Mouse (Mus musculus): ENCODE results near the gene Pex1. TPM values are rescaled to one million over a fixed set of nuclear protein-coding genes. Genes with fewer than 3 reads are reported as not detected.
A peak's percentile ranks its signal among the peaks of the same experiment; 100 is the strongest.

Gene Pex1
- polyA plus RNA-seq, 1 experiment: 7.1 TPM

GRCm38 (mm10) chr5:3633315-3633714 is 37.4 kb downstream of the Pex1 start:
- DNase-seq: no peak
- 92% methylated on average over 13 of the region's 13 CpGs for WGBS
- Histone ChIP-seq H3K4me1 (ENCODE audit: control insufficient read depth, insufficient read depth, low read length) (no peaks in the 10 kb centered on the region), H3K4me3 (replicated peaks; ENCODE audit: extremely low read depth, low read depth, low read length) (no peak overlapping the region)
- TF ChIP-seq POLR2A (IDR thresholded peaks at IDR 0.05; ENCODE audit: borderline replicate concordance, extremely low read depth, low read depth, low read length) (no peak), CTCF (IDR thresholded peaks at IDR 0.05; ENCODE audit: insufficient read depth, low read length) (no peak)

DNA sequence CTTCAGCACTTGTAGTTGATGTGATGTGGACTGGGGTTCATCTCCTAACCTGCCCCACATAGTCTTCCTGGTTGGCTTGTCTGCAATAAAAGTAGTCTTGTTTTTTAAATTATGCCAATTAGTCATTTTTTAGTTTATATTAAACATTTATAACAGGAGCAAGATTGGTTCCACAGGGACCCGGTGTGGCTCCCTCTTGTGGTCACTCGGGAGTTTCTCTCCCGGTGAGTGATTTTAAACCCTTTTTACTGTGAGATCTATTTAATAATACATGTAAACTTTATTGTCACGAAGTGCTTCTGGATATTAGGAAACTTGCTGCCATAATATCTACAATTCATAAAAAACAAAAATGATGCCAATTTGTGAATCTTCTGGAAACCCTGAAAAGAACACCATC is 38.1 kb downstream of the Pex1 start:
- 72% methylated on average over 4 of the region's 4 CpGs for WGBS
- DNase-seq: no peak

GRCm38 (mm10) chr5:3635286-3635685 is 39.4 kb downstream of the Pex1 start:
- Histone ChIP-seq H3K4me1 (ENCODE audit: control insufficient read depth, insufficient read depth, low read length) (no peaks in the 10 kb centered on the region), H3K4me3 (replicated peaks; ENCODE audit: extremely low read depth, low read depth, low read length) (no peak overlapping the region)
- TF ChIP-seq POLR2A (IDR thresholded peaks at IDR 0.05; ENCODE audit: borderline replicate concordance, extremely low read depth, low read depth, low read length): no peak
- no peak for TF ChIP-seq CTCF (IDR thresholded peaks at IDR 0.05; ENCODE audit: insufficient read depth, low read length)
- 74% methylated on average over 8 of the region's 8 CpGs for WGBS
- no peak for DNase-seq

More for the DNA sequence above, 38.1 kb downstream of the Pex1 start:
- 0 out of 2 replicates have a peak, but pooled peaks have one; percentile 19 for TF ChIP-seq CTCF (IDR thresholded peaks at IDR 0.05; ENCODE audit: insufficient read depth, low read length)
- TF ChIP-seq POLR2A (IDR thresholded peaks at IDR 0.05; ENCODE audit: borderline replicate concordance, extremely low read depth, low read depth, low read length): no peak
- Histone ChIP-seq H3K4me1 (ENCODE audit: control insufficient read depth, insufficient read depth, low read length) (no peaks in the 10 kb centered on the region), H3K4me3 (replicated peaks; ENCODE audit: extremely low read depth, low read depth, low read length) (no peak overlapping the region)

DNA sequence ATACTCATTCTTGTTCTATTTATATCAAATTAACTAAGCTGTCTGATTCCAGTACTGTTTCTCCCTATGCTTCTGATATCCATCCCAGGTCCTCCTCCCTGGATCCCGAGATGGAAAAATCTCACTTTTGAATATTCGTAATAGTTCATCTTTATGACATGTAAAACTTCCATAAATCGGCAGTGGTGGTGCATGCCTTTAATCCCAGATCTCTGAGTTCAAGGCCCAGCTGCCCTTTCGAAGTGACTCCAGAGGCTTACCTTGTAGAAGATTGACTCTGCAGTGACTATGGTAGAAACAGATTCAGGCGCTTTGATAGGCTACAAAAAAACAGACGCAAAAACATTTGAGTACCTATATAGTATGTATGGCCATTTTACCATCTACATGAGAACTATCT is 48.8 kb downstream of the Pex1 start:
- no peak for DNase-seq
- H3K4me3 ChIP-seq (replicated peaks; ENCODE audit: extremely low read depth, low read depth, low read length): no peak overlapping the region
- WGBS: 87% methylated on average over 6 of the region's 6 CpGs
- TF ChIP-seq CTCF (IDR thresholded peaks at IDR 0.05; ENCODE audit: insufficient read depth, low read length) (no peak), POLR2A (IDR thresholded peaks at IDR 0.05; ENCODE audit: borderline replicate concordance, extremely low read depth, low read depth, low read length) (no peak)
- peaks cover 2% of the 10 kb centered on the region; the same call in 1 of the 2 replicates for H3K4me1 ChIP-seq (ENCODE audit: control insufficient read depth, insufficient read depth, low read length)

DNA sequence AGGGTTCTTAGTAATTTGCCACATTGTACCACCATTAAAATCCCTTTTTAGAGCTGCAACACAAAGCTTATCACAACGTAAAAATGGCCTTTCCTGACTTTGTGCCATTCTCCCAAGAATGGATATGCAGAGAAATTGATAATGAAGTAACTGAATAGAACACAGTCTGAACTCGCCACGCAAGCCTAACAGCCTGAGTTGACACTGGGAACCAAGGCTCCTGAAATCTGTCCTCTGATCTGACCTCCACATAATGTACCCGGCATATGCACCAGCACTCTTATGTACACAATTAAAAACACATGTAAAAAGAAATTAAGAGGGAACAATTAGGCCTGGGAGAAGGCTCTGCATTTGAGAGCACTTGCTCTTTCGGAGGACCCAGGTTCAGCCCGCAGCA is 49.5 kb downstream of the Pex1 start:
- peaks cover 2% of the 10 kb centered on the region; the same call in 1 of the 2 replicates for H3K4me1 ChIP-seq (ENCODE audit: control insufficient read depth, insufficient read depth, low read length)
- TF ChIP-seq POLR2A (IDR thresholded peaks at IDR 0.05; ENCODE audit: borderline replicate concordance, extremely low read depth, low read depth, low read length): no peak
- TF ChIP-seq CTCF (IDR thresholded peaks at IDR 0.05; ENCODE audit: insufficient read depth, low read length): no peak

GRCm38 (mm10) chr5:3646539-3646938 is 50.7 kb downstream of the Pex1 start:
- H3K4me3 ChIP-seq (replicated peaks; ENCODE audit: extremely low read depth, low read depth, low read length): no peak overlapping the region

More for the DNA sequence above, 49.5 kb downstream of the Pex1 start:
- 83% methylated on average over 6 of the region's 6 CpGs for WGBS
- DNase-seq: no peak
- H3K4me3 ChIP-seq (replicated peaks; ENCODE audit: extremely low read depth, low read depth, low read length): no peak overlapping the region

GRCm38 (mm10) chr5:3646991-3647707 is 51.3 kb downstream of the Pex1 start:
- TF ChIP-seq CTCF (IDR thresholded peaks at IDR 0.05; ENCODE audit: insufficient read depth, low read length): peak; percentile 50
- TF ChIP-seq POLR2A (IDR thresholded peaks at IDR 0.05; ENCODE audit: borderline replicate concordance, extremely low read depth, low read depth, low read length): no peak
- peak overlapping the region; percentile 99 for H3K4me3 ChIP-seq (replicated peaks; ENCODE audit: extremely low read depth, low read depth, low read length)
- peaks cover 2% of the 10 kb centered on the region; the same call in 1 of the 2 replicates for H3K4me1 ChIP-seq (ENCODE audit: control insufficient read depth, insufficient read depth, low read length)
- DNase-seq: no peak
- WGBS: under 1% methylated on average over 51 of the region's 60 CpGs

More at GRCm38 (mm10) chr5:3646539-3646938, 50.7 kb downstream of the Pex1 start:
- DNase-seq: no peak
- TF ChIP-seq POLR2A (IDR thresholded peaks at IDR 0.05; ENCODE audit: borderline replicate concordance, extremely low read depth, low read depth, low read length): no peak
- no peak for TF ChIP-seq CTCF (IDR thresholded peaks at IDR 0.05; ENCODE audit: insufficient read depth, low read length)
- H3K4me1 ChIP-seq (ENCODE audit: control insufficient read depth, insufficient read depth, low read length): peaks cover 2% of the 10 kb centered on the region; the same call in 1 of the 2 replicates
- WGBS: 21% methylated on average over 6 of the region's 6 CpGs

DNA sequence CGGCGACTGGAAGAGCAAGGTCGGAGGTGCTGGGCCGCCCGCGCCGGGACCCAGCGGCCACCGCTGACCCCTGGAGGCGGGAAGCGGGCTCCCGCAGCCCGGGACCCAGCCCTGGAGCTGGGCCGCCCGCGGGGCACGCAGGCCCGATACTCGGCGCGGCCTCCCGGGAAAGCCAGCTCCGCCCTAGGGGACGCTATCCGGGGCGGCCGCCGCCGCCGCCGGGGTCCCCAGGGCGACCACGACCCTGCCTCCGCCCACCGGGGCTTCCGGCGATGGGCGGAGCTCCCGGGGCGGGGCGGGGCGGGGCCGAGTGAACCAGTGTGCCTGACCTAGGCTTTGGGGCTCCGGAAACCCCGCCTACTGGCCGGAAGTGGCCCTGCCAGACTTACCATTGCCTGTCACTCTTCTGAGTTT is 51.8 kb downstream of the Pex1 start:
- H3K4me3 ChIP-seq (replicated peaks; ENCODE audit: extremely low read depth, low read depth, low read length): peak overlapping the region; percentile 99
- DNase-seq: peak; percentile 79
- peaks cover 2% of the 10 kb centered on the region; the same call in 1 of the 2 replicates for H3K4me1 ChIP-seq (ENCODE audit: control insufficient read depth, insufficient read depth, low read length)
- no peak for TF ChIP-seq POLR2A (IDR thresholded peaks at IDR 0.05; ENCODE audit: borderline replicate concordance, extremely low read depth, low read depth, low read length)
- TF ChIP-seq CTCF (IDR thresholded peaks at IDR 0.05; ENCODE audit: insufficient read depth, low read length): no peak
- WGBS: 1% methylated on average over 41 of the region's 46 CpGs

DNA sequence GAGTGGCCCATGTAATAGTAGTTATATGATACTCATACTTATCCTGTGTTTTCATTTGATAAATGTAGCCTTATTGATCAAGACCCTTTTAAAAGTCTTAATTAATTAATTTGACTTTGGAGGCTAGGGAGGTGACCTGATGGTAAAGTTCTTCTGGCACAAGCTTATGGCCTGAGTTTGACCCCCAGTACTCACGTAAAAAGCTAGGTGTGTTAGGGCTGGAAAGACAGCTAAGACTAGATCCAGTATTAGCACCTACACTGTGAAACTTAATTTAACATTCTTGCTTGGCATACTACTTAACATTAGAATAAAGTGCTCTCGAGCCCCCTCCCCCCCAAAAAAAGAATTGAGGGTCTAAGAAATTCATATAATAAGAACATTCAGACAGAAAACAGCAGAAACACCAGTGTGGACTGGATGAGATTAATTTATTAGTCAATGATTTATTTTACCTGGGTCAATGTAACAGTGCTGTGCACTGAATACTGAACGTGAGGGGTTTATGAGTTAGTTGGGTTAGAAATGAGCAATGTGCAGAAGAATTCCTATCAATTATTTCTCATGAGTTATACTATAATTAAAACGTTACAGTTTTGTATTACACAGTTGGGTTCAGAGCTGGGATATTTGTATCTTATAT is 52.5 kb downstream of the Pex1 start:
- TF ChIP-seq CTCF (IDR thresholded peaks at IDR 0.05; ENCODE audit: insufficient read depth, low read length) (no peak), POLR2A (IDR thresholded peaks at IDR 0.05; ENCODE audit: borderline replicate concordance, extremely low read depth, low read depth, low read length) (no peak)
- H3K4me3 ChIP-seq (replicated peaks; ENCODE audit: extremely low read depth, low read depth, low read length): peak overlapping the region; percentile 49
- H3K4me1 ChIP-seq (ENCODE audit: control insufficient read depth, insufficient read depth, low read length): peaks cover 2% of the 10 kb centered on the region; the same call in 1 of the 2 replicates
- no peak for DNase-seq
- WGBS: 43% methylated on average over 4 of the region's 4 CpGs

Measured in lung, adult 2 months (tissue).